Mouse (Mus musculus): Measurements from ENCODE around the gene Tnxb.

The Tnxb gene

DNA sequence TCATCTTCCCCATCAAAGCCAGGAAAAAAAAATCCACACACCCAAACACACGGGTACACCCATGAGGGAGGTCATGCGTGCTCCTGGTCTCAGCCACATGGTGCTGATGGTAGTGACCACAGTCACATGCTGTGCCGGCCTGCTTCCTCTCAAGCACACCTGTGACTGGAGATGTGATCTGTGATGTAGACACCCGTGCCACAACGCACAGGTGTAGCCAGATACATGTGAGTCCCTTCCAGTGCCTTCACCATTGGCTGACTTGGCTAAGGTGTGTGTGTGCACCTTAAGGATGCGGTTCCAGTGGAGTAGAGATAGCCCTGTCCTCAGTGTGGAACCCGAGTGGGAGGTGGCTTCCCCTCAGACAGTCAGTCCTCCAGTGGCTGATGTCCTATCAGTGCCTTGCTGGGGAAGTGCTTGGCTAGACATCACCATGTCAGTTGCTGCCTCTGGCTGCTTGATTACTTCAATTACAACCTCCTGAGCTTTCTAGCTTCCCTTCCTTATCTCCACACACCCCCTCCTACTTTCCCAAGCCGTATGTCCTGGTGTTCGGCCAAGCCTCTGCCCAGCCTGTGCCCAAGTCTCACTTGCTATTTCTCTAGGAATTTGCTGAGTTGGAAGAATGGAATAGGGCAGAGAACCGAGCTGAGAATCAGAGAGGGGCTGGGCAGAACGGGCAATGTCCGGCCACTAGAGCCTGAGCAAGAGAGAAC, 11.0 kb upstream of the Tnxb start:
- no peak for DNase-seq (ENCODE audit: low spot score in 2 of 2)

DNA sequence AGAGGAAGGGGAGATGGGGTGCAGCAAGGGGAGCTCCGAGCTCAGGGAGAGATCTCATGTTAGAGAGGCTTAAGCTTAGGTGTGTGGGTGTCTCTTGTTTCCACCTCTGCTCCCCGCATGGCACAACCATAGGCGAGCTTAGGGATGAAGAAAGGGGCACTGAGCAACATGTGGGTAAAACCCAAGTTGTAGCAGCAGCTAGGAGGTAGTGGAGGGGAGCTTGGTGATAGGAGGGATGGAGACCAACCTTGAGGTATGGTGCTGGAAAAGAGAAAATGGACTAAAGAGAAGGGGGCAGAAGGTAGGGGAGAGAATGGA, 10.5 kb upstream of the Tnxb start:
- DNase-seq (ENCODE audit: low spot score in 2 of 2) = no peak

- DNase-seq (ENCODE audit: low spot score in 2 of 2) = no peak
Observed at GRCm38 (mm10) chr17:34660259-34660820, 10.0 kb upstream of the Tnxb start.

DNA sequence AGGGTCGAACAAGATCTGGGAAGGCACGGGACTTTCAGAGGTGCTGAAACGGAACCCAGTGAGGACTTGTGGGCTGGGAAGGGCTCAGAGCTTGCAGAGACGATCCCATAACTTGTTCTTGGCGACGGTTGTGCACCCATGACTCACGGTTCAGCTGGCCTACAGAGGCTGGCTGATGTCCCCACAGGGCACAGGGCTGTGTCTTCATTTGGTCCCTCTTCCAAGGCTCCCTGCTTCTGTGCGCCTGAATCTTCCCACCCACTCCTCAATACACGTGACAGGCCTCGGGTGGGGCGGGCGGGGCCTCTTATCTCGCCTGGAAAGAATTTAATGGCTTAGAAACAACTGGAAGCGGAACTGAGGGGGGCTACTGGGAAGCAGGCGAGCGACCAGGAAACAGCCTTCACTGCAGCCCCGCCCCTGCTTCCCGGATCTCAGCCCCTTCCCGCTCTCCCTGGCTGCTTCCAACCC, 9.2 kb upstream of the Tnxb start:
- no peak for DNase-seq (ENCODE audit: low spot score in 2 of 2)

- DNase-seq (ENCODE audit: low spot score in 2 of 2) = no peak
Observed at GRCm38 (mm10) chr17:34662468-34662867, 7.9 kb upstream of the Tnxb start.

- DNase-seq (ENCODE audit: low spot score in 2 of 2) = no peak
Observed at GRCm38 (mm10) chr17:34662978-34663377, 7.4 kb upstream of the Tnxb start.

- DNase-seq (ENCODE audit: low spot score in 2 of 2) = no peak
Observed at GRCm38 (mm10) chr17:34663558-34663957, 6.8 kb upstream of the Tnxb start.

GRCm38 (mm10) chr17:34664472-34664871, 5.9 kb upstream of the Tnxb start:
- no peak for DNase-seq (ENCODE audit: low spot score in 2 of 2)

DNA sequence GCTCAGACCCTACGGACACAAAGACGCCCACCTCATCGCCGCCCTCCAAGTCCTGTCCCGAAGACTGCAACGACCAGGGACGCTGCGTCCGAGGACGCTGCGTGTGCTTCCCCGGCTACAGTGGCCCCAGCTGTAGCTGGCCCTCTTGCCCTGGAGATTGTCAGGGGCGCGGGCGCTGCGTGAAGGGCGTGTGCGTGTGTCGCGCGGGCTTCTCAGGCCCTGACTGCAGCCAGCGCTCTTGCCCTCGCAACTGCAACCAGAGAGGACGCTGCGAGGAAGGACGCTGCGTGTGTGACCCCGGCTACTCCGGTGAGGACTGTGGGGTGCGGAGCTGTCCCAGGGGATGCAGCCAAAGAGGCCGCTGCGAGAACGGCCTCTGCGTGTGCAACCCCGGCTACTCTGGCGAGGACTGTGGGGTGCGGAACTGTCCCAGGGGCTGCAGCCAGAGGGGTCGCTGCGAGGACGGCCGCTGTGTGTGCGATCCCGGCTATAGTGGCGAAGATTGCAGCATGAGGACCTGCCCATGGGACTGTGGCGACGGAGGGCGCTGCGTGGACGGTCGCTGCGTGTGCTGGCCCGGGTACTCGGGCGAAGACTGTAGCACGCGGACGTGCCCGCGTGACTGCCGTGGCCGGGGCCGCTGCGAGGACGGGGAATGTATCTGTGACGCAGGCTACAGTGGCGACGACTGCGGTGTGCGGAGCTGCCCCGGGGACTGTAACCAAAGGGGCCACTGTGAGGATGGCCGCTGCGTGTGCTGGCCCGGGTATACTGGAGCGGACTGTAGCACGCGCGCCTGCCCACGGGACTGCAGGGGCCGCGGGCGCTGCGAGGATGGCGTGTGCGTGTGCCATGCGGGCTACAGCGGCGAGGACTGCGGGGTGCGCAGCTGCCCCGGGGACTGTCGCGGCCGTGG, 1.1 kb downstream of the Tnxb start:
- no peak for DNase-seq (ENCODE audit: low spot score in 2 of 2)

- DNase-seq (ENCODE audit: low spot score in 2 of 2) = no peak
Observed at GRCm38 (mm10) chr17:34672246-34672792, 2.0 kb downstream of the Tnxb start.

- no peak for DNase-seq (ENCODE audit: low spot score in 2 of 2)
Observed at GRCm38 (mm10) chr17:34673139-34673538, 2.8 kb downstream of the Tnxb start.

DNA sequence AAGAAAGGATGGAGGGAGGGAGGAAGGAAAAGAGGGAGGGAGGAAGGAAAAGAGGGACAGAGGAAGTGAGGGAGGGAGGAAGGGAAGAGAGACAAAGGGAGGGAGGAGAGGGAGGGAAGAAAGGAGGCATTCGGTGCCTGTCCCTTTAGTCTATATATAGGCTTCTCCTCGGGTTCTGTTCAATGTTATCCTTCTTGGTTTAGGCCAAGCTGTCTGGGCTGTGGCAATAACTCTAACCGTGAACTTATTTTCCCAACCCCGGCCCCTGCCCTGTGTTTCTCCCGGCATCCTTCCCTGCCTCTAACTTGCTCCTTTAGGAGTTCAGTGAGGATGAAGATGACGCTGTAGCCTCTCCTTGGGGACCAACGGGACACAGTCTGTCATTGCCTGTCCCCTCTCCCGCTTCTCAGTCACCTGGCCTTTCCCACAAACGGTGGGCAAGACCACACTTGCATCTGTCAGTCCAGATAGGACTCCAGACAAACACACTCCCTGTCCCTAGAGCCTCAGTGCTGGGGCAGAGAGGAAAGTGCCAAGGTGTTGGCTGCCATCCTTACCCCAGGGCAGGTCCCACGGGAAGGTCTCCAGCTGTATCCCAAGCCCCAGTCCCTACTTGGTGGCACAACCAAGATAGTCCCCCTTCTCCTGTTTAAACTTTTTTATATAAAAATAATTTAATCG, 4.3 kb downstream of the Tnxb start:
- DNase-seq (ENCODE audit: low spot score in 2 of 2) = no peak

DNA sequence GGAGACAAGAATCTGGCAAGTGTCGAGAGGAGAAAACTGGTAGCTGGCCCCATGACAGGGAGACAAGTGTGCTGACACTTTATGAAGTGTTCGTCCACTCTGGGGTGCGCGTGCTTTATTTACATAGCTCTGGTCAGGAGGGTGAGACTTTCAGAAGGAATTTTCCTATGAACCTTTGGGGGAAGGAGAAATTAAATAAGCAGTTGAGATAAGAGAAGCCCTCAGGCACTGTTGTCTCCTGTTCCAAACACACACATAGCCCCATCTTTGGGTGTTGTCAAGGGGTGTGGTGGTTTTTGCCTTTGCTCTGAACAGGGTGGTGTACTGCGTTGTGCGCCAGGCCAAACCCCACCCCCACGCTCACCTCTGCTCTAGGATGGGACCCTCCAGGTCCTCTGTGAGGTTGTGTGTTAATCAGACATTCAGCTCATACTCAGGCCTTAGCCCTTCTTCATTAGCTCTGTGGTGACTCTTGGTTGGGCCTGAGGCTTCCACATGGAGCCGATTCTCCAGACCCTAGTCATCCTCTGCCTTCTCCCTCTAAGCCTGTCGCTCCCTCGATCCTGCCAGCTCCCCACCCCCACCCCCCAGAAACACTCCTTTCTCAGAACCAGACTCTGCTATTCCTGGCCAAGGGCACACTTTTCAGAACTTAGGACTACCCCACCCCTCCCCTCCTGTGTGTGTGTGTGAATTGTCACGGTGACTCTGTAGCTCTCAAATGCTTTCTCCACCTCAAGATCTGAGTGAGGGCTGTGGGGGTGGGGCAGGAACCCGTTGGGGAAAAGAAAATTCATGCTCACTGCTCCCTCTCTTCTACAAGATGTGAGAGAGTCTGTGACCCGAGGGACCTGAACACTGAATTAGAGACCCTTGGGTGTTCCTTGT, 5.1 kb downstream of the Tnxb start:
- no peak for DNase-seq (ENCODE audit: low spot score in 2 of 2)

DNA sequence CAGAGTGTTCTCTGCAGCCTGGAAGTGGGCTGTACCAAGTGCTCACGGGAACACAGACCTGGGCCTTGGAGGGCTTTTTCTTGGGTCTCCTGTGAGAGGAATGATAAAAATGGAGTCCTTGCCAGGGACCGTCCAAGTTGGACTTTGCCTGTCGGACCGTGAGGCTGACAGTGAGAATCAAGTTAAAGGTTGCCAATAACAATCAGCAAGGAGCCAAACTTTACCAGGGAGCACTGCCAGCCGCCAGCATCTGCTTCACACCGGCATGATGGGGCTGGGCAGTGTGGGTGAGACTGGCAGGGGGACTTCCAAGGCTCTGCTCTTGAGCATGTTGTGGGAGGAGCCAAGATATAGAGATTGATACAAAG, 5.7 kb downstream of the Tnxb start:
- no peak for DNase-seq (ENCODE audit: low spot score in 2 of 2)

DNA sequence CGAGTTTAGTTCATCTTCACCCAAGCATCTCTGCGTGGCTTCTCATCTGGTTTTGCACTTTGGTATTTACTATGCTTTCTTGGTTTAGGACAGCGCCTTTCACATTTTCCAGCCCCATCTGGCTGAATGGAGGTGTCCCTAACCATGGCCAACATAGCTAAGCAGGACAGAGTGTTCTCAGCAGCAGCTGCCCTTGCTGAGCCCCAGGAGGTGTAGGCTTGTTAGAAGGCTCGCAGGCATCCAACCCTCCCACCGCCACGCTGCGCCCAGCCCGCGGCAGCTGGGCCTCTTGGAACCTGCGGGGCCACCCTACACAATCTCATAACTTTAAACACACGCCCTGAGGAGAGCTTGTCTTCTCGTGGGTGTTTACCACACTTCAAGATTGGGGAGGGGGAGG, 6.3 kb downstream of the Tnxb start:
- DNase-seq (ENCODE audit: low spot score in 2 of 2) = no peak

GRCm38 (mm10) chr17:34680191-34680590, 9.9 kb downstream of the Tnxb start:
- DNase-seq (ENCODE audit: low spot score in 2 of 2) = no peak

DNA sequence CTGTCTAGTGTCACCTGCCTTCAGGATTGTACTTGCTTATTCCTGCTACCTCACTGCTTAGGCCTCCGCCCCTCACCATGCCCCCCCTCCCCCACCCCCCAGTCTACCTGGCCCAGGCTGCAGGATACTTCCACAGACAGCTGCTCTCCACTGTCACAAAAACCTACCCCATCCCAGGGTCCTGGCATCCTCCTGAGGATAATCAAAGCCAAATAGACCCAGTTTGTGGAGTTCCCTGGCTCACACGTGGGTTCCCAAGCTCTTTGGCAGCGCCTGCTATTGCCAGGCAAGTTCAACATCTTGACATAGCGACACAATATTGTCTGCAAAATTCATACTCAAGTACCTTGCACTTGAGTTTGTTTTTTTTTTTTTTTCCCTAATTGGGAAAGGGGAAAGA, 10.3 kb downstream of the Tnxb start:
- no peak for DNase-seq (ENCODE audit: low spot score in 2 of 2)

DNA sequence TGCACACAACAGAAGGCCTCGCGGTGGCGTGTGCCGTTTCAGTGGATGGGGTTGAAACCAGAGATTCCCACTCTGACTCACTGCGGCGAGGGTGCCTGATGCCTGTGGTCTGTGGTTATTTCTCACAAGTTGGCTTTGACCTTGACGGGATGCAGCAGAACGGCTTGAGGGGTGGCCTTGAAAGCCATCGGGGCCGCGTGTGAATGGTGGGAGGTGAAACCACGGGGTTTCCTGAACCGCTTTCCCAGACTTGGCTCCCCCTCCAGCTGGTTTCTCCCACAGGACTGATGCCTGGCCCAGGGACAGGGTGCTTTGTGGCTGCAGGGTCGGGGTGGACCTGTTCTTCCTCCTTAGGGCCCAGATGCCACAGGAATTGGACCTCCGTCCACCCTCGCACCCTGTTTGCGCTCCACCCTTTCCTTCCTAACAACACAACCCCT, 10.8 kb downstream of the Tnxb start:
- no peak for DNase-seq (ENCODE audit: low spot score in 2 of 2)

GRCm38 (mm10) chr17:34681881-34682536, 11.7 kb downstream of the Tnxb start:
- DNase-seq (ENCODE audit: low spot score in 2 of 2) = no peak

GRCm38 (mm10) chr17:34683179-34683578, 12.8 kb downstream of the Tnxb start:
- no peak for DNase-seq (ENCODE audit: low spot score in 2 of 2)

Measured in left cerebral cortex, adult 9 months (tissue).